Mouse (Mus musculus) heart, embryonic 11.5 days (tissue): ENCODE data around the gene Sh3gl2. TPM values are rescaled to one million over a fixed set of nuclear protein-coding genes. Genes with fewer than 3 reads are reported as not detected.

ENCODE experiments used
- ATAC-seq: fragments of 200-750 bp; cut with Nextera tagmentation; replicated peaks from 2 replicates; pipeline ENCODE4 v1.8.0; 2017; ENCODE audit warnings: moderate library complexity; ENCODE audit not compliant: insufficient number of reproducible peaks, low FRiP score, low TSS enrichment
- H3K27ac ChIP-seq: fragments of 300-500 bp; sonication (generic); 2 replicates; pipeline ENCODE4 v1.5.1; 2014; ENCODE audit warnings: mild to moderate bottlenecking, low read depth, low read length
- H3K27me3 ChIP-seq: fragments of 300-500 bp; sonication (generic); 2 replicates; pipeline ENCODE4 v1.6.1; 2014; ENCODE audit warnings: mild to moderate bottlenecking, low read length, mixed read lengths; ENCODE audit not compliant: control insufficient read depth, insufficient read depth
- H3K36me3 ChIP-seq: fragments of 300-500 bp; sonication (generic); 2 replicates; pipeline ENCODE4 v1.6.1; 2014; ENCODE audit warnings: mild to moderate bottlenecking, low read length, moderate library complexity, mixed read lengths; ENCODE audit not compliant: control insufficient read depth, insufficient read depth
- H3K4me1 ChIP-seq: fragments of 300-500 bp; sonication (generic); 2 replicates; pipeline ENCODE4 v1.6.1; 2014; ENCODE audit warnings: low read length; ENCODE audit not compliant: control insufficient read depth, insufficient read depth
- H3K4me2 ChIP-seq: fragments of 300-500 bp; sonication (generic); 2 replicates; pipeline ENCODE4 v1.6.1; 2014; ENCODE audit warnings: mild to moderate bottlenecking, moderate library complexity
- H3K4me3 ChIP-seq: fragments of 300-500 bp; sonication (generic); 2 replicates; pipeline ENCODE4 v1.5.1; 2014; ENCODE audit warnings: low read depth, low read length
- H3K9ac ChIP-seq: fragments of 300-500 bp; sonication (generic); 2 replicates; pipeline ENCODE4 v1.6.1; 2014; ENCODE audit warnings: mild to moderate bottlenecking, low read depth, low read length, moderate library complexity
- H3K9me3 ChIP-seq: fragments of 300-500 bp; sonication (generic); replicated peaks from 2 replicates; pipeline ENCODE4 v1.6.1; 2016; ENCODE audit warnings: low read length; ENCODE audit not compliant: control insufficient read depth
- WGBS: fragments of 180-500 bp; shearing (Covaris S2); extraction: QIAGEN DNeasy Blood & Tissue Kit; methylation state at CpG from one replicate; pipeline ENCODE4 v1.1.7; 2014; ENCODE audit not compliant: insufficient replicate concordance; 5-methylcytosine and 5-hydroxymethylcytosine counted together
- polyA plus RNA-seq: library from polyadenylated mRNA; unstranded; fragments of >200 nt; fragmentation: Nextera tagmentation; extraction: Ambion mirVana; gene quantifications from 2 replicates; pipeline ENCODE4 v1.2.1, GENCODE M21; 2014

Gene Sh3gl2
- 0.76 and 1.1 TPM in 2 replicates for polyA plus RNA-seq

DNA sequence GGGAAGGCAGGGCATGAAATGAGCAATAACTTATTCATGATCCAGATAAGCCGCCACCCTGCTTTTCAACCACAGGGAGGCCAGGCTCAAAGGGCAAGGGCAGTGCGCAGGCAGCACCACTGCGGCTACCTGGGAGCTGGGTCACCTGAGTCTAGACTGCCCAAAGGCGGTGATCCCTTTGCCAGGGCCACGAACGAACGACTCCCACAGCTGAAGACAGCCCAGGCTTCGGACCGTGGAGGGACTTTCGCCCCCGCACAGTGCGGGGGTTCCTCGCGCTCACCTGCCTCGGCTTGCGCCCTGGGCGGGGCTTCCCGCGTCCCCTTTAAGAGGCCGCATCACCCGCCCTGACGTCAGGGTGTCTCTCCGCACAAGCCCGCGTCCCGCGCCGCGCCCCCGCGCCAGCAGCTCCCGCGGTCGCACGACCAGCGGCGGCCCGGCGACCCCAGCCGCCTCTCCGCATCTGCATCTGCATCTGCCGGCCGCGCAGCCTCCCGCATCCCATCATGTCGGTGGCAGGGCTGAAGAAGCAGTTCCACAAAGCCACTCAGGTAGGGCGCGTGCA is at the start of gene Sh3gl2:
Gene Sh3gl2, plus strand, starts transcription at position 56 of the 565 bp plus-strand sequence.
- Histone ChIP-seq H3K9me3 (no peaks in the 10 kb centered on the region), H3K4me3 (peak within 1 kb of the TSS; percentile 62), H3K27me3 (peaks cover 40% of the 10 kb centered on the region), H3K36me3 (no peaks in the 10 kb centered on the region), H3K27ac (no peak within 1 kb of the TSS), H3K4me1 (peaks cover 4% of the 10 kb centered on the region; the same call in 1 of the 2 replicates), H3K9ac (peak within 1 kb of the TSS; percentile 40; the same call in 1 of the 2 replicates), H3K4me2 (peak within 1 kb of the TSS; percentile 92)
- WGBS: 1% methylated on average over 43 of the region's 48 CpGs
- ATAC-seq: no peak

DNA sequence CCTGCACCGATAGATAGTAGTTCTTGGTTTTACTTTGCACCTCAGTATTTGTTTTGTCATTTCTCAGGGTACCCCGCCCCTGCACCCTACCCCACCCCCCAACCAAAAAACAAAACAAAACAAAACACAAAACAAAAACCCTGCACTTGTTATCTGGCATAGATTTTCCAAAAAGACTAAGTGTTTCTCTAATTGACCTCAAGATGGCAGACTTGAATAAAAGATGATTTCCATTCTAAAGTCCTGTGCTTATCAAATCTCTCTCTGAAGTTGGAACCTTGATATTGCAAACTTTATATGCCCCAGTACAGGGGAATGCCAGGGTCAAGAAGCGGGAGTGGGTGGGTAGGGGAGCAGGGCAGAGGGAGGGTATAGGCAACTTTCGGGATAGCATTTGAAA is 43.8 kb upstream of the Sh3gl2 start:
- Histone ChIP-seq H3K27ac (no peak overlapping the region), H3K4me1 (no peaks in the 10 kb centered on the region), H3K9me3 (no peaks in the 10 kb centered on the region), H3K4me3 (no peak overlapping the region), H3K9ac (no peak overlapping the region), H3K27me3 (no peaks in the 10 kb centered on the region), H3K36me3 (no peaks in the 10 kb centered on the region), H3K4me2 (no peak overlapping the region)
- WGBS: 57% methylated on average over 4 of the region's 4 CpGs
- no peak for ATAC-seq

DNA sequence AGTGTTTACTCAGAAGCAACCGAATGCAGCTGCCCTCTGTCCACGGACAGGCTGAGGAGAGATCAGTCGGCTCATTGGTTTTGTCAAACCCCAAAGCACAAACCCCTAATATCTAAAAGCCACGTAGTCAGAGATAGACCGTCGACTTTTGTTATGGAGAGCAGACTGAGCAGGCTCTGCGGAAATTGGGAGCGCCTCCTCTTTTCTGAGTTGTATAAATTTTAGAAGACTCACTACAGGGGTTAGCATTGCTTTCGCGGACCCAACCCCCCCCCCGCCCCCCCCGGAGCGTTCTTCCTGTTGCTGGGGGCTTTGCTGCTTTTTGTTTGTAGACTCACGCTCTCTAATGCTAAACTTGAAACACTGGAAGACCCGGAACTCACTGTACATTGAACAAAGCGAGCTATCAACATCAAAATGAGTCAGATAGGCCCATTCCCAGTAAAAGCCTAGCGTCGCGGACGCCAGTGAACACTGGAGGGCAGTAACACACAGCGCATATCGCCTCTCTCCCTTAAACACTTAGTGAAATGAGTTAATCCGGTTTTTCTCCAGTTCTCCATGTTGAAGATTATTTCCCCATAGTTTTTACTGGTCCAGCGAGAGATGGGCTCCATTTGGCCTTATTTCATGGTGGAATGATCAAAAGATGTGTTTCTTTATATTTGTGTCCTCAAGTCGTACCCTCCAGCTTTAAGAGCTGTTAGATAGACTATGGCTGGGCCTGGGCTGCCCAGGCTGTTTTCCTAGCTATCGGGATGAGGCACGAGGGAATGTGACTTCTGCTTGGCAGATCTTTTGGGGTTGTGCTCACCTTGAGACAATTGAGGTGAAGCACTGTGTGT is 42.2 kb upstream of the Sh3gl2 start:
- ATAC-seq: no peak
- H3K4me3 ChIP-seq: 0 out of 2 replicates have a peak overlapping the region, but pooled peaks have one; percentile 12

DNA sequence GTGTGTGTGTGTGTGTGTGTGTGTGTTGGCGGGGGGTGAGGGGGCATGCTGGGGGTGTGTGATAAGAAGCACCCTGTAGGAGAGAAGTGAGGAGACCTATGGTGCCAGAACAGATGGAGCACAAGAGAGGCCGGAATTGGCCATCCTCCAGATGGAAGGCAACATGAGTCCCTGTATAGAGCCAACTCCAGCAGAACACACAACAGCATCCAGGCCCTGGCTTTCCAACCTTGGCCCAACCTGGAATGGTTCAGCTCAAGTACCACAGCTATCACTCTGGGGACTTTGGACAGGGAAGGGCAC is 41.7 kb upstream of the Sh3gl2 start:
- Histone ChIP-seq H3K9me3 (no peaks in the 10 kb centered on the region), H3K36me3 (no peaks in the 10 kb centered on the region), H3K4me1 (no peaks in the 10 kb centered on the region), H3K27ac (no peak overlapping the region), H3K27me3 (no peaks in the 10 kb centered on the region), H3K4me2 (no peak overlapping the region), H3K4me3 (no peak overlapping the region), H3K9ac (no peak overlapping the region)
- 67% methylated on average over 2 of the region's 2 CpGs for WGBS
- ATAC-seq: no peak

More for the DNA sequence above, 42.2 kb upstream of the Sh3gl2 start:
- H3K27ac ChIP-seq: no peak overlapping the region
- peak overlapping the region; percentile 53 for H3K4me2 ChIP-seq
- no peaks in the 10 kb centered on the region for H3K9me3 ChIP-seq
- H3K27me3 ChIP-seq: no peaks in the 10 kb centered on the region
- no peaks in the 10 kb centered on the region for H3K4me1 ChIP-seq
- no peaks in the 10 kb centered on the region for H3K36me3 ChIP-seq
- 23% methylated on average over 27 of the region's 27 CpGs for WGBS
- H3K9ac ChIP-seq: no peak overlapping the region

DNA sequence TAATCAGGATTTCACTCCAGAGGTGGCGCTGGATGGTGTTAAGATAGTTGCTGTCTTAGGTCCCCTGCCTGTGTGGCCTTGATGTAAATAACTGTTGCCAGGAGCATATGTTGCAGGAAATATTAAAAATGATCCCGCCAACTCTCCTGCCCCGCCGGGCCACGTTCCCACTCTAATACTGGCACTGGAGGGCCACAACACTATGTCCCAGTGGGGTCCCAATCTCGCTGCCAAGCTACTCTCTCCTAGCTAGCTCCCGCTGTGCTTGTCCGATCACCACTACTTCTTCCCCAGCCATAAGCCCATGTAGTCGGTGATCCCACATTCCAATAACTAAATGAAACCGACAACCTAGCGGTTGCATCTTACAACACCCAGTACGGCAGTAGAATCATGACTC is 36.9 kb upstream of the Sh3gl2 start:
- ATAC-seq: no peak

DNA sequence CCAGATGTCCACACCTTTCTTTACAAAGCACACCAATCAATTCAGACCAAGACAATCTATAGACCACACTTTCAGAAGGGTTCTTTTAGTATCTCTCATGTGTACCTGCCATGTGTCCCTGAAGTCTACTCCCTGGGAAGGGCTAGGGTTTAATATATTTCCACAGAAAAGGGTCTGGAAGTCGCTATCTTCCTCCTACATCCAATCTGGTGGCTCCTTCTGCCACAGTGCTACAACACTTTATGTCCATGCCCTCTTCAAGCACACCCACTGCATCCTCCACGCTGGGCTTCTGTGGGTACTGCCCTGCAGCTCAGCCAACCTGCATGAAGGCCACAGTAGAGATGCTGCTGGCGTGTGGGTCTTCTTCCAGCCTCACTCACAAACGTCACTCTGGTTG is 29.5 kb upstream of the Sh3gl2 start:
- Histone ChIP-seq H3K4me1 (no peaks in the 10 kb centered on the region), H3K4me2 (no peak overlapping the region), H3K36me3 (no peaks in the 10 kb centered on the region), H3K4me3 (no peak overlapping the region), H3K27ac (no peak overlapping the region), H3K9me3 (no peaks in the 10 kb centered on the region), H3K9ac (no peak overlapping the region), H3K27me3 (no peaks in the 10 kb centered on the region)
- ATAC-seq: no peak
- WGBS: 77% methylated on average over 4 of the region's 4 CpGs

More for the DNA sequence above, 36.9 kb upstream of the Sh3gl2 start:
- WGBS: 85% methylated on average over 12 of the region's 12 CpGs
- no peaks in the 10 kb centered on the region for H3K4me1 ChIP-seq
- no peak overlapping the region for H3K4me3 ChIP-seq
- H3K9ac ChIP-seq: no peak overlapping the region
- no peak overlapping the region for H3K4me2 ChIP-seq
- no peaks in the 10 kb centered on the region for H3K36me3 ChIP-seq
- no peaks in the 10 kb centered on the region for H3K9me3 ChIP-seq
- H3K27ac ChIP-seq: no peak overlapping the region
- H3K27me3 ChIP-seq: no peaks in the 10 kb centered on the region

DNA sequence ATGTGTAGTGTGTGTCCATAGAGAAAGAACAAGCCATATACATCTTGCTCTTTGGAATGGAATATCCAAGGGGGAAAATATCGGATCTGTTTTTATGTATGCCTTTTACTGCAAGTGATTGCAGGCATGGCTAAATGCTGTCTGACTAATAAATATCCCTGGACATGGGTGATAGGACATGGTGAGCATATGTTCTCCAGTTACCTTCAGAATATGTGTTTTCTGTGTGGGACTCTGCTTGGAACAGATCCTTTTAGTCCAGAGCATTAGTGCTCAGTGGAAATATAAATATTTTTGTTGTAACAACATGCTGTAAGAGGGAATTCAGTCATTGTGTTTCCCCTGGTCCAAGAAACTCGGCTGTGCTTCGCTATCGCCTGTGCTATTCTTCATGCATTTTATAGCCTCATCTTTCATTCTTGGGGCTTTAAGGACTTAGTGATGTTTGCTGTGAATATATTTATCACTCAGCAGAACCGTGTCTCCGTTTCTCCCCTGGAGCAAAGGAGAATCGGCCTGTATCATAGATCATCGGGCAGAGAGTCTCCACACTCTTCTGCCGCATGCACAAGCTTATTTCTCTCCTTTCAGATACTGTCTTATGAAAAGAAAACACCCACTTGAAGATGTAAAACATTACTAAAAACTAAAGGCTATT is 26.4 kb upstream of the Sh3gl2 start:
- 80% methylated on average over 9 of the region's 9 CpGs for WGBS
- H3K27me3 ChIP-seq: no peaks in the 10 kb centered on the region
- H3K4me1 ChIP-seq: no peaks in the 10 kb centered on the region
- H3K9ac ChIP-seq: no peak overlapping the region
- H3K27ac ChIP-seq: no peak overlapping the region
- no peaks in the 10 kb centered on the region for H3K36me3 ChIP-seq
- no peak overlapping the region for H3K4me3 ChIP-seq
- H3K4me2 ChIP-seq: no peak overlapping the region
- ATAC-seq: no peak
- no peaks in the 10 kb centered on the region for H3K9me3 ChIP-seq

DNA sequence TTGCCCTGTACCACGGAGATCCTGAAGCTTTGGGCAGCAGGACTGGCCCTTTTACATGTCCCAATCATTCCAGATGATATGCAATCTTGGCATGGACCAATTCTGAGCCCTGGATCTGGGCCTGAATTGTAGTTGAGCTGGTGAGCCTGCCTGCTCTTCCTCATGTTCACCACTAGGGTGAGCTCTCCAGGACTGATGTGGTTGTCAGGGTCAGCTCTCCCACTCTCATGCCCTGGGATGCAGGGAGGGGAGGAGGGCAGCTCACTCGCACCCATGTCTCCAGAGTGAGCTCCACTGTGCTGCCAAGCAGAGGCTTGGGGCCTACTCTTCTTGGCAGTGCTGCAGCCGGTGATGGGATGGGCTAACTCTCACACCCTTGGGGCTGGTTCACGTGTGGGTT is 18.9 kb upstream of the Sh3gl2 start:
- Histone ChIP-seq H3K27me3 (no peaks in the 10 kb centered on the region), H3K27ac (no peak overlapping the region), H3K4me3 (no peak overlapping the region), H3K9ac (no peak overlapping the region), H3K36me3 (no peaks in the 10 kb centered on the region), H3K9me3 (no peaks in the 10 kb centered on the region), H3K4me1 (no peaks in the 10 kb centered on the region), H3K4me2 (no peak overlapping the region)
- no peak for ATAC-seq
- 49% methylated on average over 4 of the region's 4 CpGs for WGBS
